Mouse (Mus musculus) urinary bladder, adult 2 months (tissue): Measurements from ENCODE around the gene 1700102P08Rik. TPM values are rescaled to one million over a fixed set of nuclear protein-coding genes. Genes with fewer than 3 reads are reported as not detected.

Source experiments
- DNase-seq: peaks from one replicate; pipeline ENCODE4 v3.0.0; 2022; ENCODE audit warnings: low spot score
- polyA plus RNA-seq: library from polyadenylated mRNA; depleted of rRNA; stranded (reverse); fragments of >200 nt; gene quantifications from 2 replicates; pipeline ENCODE4 v1.2.3, GENCODE M21; 2012; rRNA removed

The 1700102P08Rik gene
- 0.22 and 0.39 TPM in 2 replicates for polyA plus RNA-seq

- no peak for DNase-seq
These were observed at the start of gene 1700102P08Rik for GRCm38 (mm10) chr9:108392676-108393075. TSS of gene 1700102P08Rik (plus strand) at chr9:108392805.

DNA sequence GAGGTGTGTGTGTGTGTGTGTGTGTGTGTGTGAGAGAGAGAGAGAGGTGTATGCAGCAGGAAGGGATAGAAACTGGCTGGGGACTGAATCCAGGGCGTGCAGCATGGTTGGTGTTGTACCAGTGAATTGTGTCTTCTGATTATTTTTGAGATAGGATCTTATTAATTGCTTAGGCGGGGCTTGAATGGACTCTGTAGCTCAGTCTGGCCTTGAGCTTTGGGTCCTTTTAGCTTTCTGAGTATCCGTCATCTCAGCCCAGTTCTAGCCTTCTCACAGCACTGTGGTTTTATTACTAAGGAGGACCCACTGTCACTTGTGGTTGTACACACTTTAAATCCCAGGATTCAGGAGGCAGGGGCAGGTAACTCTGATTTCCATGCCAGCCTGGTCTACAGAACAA lies 49.3 kb upstream of the 1700102P08Rik start:
- no peak for DNase-seq

GRCm38 (mm10) chr9:108343835-108344234 lies 48.8 kb upstream of the 1700102P08Rik start:
- DNase-seq: no peak

GRCm38 (mm10) chr9:108344471-108344870 lies 48.1 kb upstream of the 1700102P08Rik start:
- DNase-seq: no peak

- DNase-seq: no peak
These were observed 45.6 kb upstream of the 1700102P08Rik start for GRCm38 (mm10) chr9:108347024-108347423.

- peak; percentile 81 for DNase-seq
These were observed 44.9 kb upstream of the 1700102P08Rik start, which contains the start of gene Usp4 for GRCm38 (mm10) chr9:108347540-108348289. TSS of gene Usp4 (plus strand) at chr9:108347853.

- DNase-seq: no peak
These were observed 44.3 kb upstream of the 1700102P08Rik start for GRCm38 (mm10) chr9:108348290-108348680.

GRCm38 (mm10) chr9:108349727-108350126 lies 42.9 kb upstream of the 1700102P08Rik start:
- no peak for DNase-seq

DNA sequence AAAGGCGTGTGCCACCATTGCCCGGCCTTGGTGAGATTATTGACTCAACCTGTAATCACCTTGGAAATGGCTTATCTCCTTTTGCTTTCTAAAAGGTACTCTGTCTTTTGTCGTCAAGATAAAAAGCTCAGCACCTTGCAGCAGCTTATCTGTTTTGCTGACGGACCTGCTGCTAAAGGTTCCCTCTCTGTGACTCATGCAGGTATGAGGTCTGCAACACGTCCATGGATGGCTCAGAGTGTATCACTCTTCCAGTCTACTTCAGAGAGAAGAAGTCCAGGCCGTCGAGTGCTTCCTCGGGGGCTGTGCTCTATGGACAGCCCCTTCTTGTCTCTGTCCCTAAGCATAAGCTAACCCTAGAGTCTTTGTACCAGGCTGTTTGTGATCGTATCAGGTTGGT lies 14.4 kb upstream of the 1700102P08Rik start:
- DNase-seq: no peak

DNA sequence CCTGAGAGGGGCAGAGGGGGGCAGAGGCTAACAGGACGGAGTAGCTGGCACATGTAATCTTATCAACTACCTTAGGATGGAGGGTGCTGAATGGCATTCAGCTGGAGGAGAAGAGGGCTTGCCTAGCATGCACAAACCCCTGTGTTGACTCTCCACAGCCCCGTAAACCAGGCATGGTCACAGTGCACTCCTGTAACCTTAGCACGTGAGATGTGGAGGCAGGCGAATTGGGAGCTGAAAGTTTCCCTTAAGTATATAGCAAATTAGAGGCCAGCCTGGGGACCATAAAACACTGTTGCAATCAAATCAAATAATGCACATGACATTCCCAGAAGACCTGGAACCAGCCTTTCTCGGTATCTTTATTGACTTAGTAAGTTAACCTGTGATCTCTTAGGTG lies 13.9 kb upstream of the 1700102P08Rik start:
- no peak for DNase-seq

GRCm38 (mm10) chr9:108379294-108379693 lies 13.3 kb upstream of the 1700102P08Rik start:
- DNase-seq: no peak

DNA sequence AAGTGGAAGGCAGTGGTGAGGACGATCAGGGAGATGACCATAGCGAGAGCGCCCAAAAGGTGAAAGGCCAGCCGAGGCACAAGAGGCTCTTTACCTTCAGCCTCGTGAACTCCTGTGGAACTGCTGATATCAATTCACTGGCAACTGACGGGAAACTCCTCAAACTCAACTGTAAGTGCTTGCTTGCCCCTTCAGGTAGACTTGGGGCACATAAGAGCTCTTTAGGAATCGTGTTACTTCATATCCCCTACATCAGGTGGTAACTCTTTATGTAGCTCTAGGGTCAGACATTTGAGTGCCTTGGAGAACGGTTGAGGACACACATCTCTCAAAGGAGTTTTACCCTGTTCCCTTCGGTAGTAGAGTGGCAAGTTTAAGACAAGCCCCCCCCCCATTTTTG lies 11.2 kb upstream of the 1700102P08Rik start:
- no peak for DNase-seq

- DNase-seq: no peak
These were observed 7.6 kb upstream of the 1700102P08Rik start for GRCm38 (mm10) chr9:108385006-108385405.

DNA sequence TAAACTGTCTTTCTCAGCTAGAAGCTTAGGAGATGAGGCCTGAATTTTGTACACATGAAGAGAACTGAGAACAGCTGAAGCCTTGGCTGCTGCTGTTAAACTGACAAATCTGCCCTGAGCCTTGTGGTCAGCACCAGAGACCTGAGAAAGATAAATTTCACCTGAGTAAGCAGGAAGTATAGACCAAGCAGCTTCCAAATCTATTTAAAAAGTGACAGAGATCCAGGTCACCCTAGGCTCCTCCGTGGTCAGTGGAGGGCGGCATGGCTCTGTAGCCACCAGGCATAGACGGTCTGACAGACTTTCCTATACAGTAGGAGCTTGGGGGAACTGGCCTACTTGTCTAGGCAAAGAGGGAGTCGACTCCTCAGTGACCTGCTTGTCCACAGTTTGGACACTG lies 5.8 kb upstream of the 1700102P08Rik start:
- no peak for DNase-seq

- no peak for DNase-seq
These were observed 4.0 kb upstream of the 1700102P08Rik start for GRCm38 (mm10) chr9:108388601-108389000.

DNA sequence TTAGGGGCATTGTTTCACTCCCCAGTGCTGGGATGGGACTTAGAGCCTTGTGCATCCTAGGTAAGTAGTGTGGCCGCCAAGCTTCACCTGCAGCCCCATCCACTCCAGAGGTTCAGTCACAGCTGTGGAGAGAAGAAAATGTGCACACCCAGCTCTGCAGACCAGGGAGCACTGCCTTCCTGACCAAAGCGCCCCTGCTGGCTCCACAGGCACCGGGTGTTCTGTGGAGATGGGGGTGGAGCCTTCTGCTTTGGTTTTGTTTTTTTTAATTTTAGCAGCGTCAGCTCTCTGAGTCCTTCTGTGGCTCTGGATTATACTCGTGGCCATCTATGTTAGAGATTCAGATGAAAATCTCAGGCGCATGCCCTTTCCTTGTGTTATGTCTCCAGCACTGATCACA lies 3.4 kb upstream of the 1700102P08Rik start:
- DNase-seq: no peak

DNA sequence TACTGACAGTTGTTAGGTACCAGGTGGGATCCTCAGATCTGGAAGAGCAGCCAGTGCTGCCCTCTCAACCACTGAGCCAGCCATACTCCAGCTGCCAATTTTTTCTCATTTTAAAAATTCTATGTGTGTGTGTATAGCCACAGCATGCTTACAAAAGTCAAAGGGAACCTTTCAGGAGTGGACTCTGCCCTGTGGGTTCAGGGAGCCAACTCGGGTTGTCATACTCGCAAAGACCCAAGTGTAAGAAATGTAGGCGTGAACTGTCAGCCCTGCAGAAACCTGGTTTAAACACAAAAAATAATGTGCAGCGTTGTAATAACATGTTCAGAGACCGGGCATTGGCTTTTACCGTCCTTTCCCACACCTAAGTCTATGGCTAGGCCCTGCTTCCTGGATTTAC lies 1.6 kb downstream of the 1700102P08Rik start:
- no peak for DNase-seq

GRCm38 (mm10) chr9:108395427-108395826 lies 2.8 kb downstream of the 1700102P08Rik start:
- no peak for DNase-seq

GRCm38 (mm10) chr9:108398324-108398723 lies 5.7 kb downstream of the 1700102P08Rik start:
- DNase-seq: no peak

GRCm38 (mm10) chr9:108401186-108401960 lies 8.8 kb downstream of the 1700102P08Rik start:
- DNase-seq: no peak

GRCm38 (mm10) chr9:108403081-108403480 lies 10.5 kb downstream of the 1700102P08Rik start:
- no peak for DNase-seq

- DNase-seq: no peak
These were observed 11.8 kb downstream of the 1700102P08Rik start for GRCm38 (mm10) chr9:108404451-108404850.

DNA sequence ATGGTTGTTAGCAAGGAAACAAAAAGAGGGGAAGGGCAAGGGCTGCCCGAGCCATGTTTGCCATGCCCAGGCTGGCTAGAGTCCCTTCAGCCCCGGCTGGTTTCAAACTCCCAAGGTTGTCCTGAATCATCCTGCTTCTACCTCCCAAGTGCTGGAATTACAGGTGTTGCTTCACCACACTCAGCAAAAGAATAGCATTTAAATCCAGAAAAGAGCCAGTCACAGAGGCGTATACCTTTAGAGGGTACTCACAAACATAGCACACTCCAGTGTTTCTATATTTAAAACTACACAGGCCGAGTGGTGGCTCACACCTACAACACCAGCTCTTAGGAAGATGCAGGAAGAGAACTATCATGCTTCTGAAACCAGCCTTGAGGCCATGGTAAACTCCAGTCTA lies 16.9 kb downstream of the 1700102P08Rik start:
- DNase-seq: no peak
